ENCODE assay signal across 14 mouse cellular contexts in the genomic region with DNA sequence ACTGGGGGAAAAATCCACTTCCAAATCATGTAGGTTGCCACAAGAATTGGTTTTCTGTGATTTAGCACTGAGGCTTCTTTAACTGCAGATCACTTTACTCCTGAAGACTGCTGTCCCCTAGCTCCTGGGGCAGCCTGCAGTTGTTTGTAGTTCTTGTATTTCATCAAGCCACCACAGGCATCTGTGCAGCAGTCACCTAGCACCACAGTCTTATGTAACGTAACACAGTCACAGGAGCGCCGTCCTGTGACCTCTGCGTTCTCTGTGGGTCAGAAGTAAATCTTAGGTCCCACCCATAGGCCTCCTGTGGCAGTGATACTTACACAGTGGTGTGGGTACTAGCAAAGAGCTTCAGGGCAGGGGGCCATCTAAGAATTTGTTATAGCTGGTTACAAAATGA. TPM values are rescaled to one million over a fixed set of nuclear protein-coding genes. Genes with fewer than 3 reads are reported as not detected.
DNase-seq lines count a peak whose midpoint lies in the region; ATAC-seq and TF ChIP-seq lines count a peak whose summit lies in the region.
"Had no signal": no experiment of that assay in that cellular context is flagged by ENCODE, and none has a peak within 500 bp of the region (broad histone marks: within the 10 kb centered on the region; RNA-seq: fewer than 3 reads in every experiment).

No protein-coding gene starts in this region.

- ATAC-seq in intestine, embryonic 14.5 days (replicated peaks; ENCODE audit: low FRiP score, low TSS enrichment, low read depth), result no peak
- no peak for ATAC-seq in intestine, postnatal 0 days
- ATAC-seq: forebrain, postnatal 0 days had no signal

- H3K36me3 ChIP-seq in intestine, embryonic 14.5 days (ENCODE audit: control insufficient read depth, insufficient read depth, low read length), result no peaks in the 10 kb centered on the region
- H3K36me3 ChIP-seq in intestine, postnatal 0 days (ENCODE audit: control insufficient read depth, insufficient read depth), result no peaks in the 10 kb centered on the region; the same call in 1 of the 2 replicates

- H3K9ac ChIP-seq in intestine, embryonic 14.5 days (ENCODE audit: low read length), result no peak overlapping the region
- no peak overlapping the region for H3K9ac ChIP-seq in intestine, postnatal 0 days (ENCODE audit: low read depth, low read length)
- H3K9ac ChIP-seq: forebrain, postnatal 0 days had no signal

- no peaks in the 10 kb centered on the region for H3K27me3 ChIP-seq in intestine, embryonic 14.5 days (replicated peaks; ENCODE audit: control insufficient read depth, insufficient read depth, low read length)
- H3K27me3 ChIP-seq in intestine, postnatal 0 days (replicated peaks; ENCODE audit: control insufficient read depth, insufficient read depth, low read length), result no peaks in the 10 kb centered on the region

- no peaks in the 10 kb centered on the region; the same call in 1 of the 2 replicates for H3K4me1 ChIP-seq in intestine, embryonic 14.5 days (replicated peaks; ENCODE audit: control insufficient read depth, insufficient read depth, low read length)
- no peaks in the 10 kb centered on the region for H3K4me1 ChIP-seq in intestine, postnatal 0 days (replicated peaks; ENCODE audit: control insufficient read depth, insufficient read depth, low read length)

- H3K27ac ChIP-seq in gastrocnemius, adult 2 months, result peak overlapping the region; percentile 87
- no peak overlapping the region for H3K27ac ChIP-seq in intestine, embryonic 14.5 days (ENCODE audit: low read depth)
- H3K27ac ChIP-seq in intestine, postnatal 0 days (ENCODE audit: low read depth, low read length), result no peak overlapping the region

- no peak overlapping the region for H3K4me2 ChIP-seq in intestine, embryonic 14.5 days (ENCODE audit: low read length)
- H3K4me2 ChIP-seq in intestine, postnatal 0 days (replicated peaks; ENCODE audit: low read depth), result no peak overlapping the region

- H3K4me3 ChIP-seq in gastrocnemius, adult 2 months, result peak overlapping the region; percentile 19
- no peak overlapping the region for H3K4me3 ChIP-seq in intestine, embryonic 14.5 days (ENCODE audit: low read depth, low read length)
- no peak overlapping the region for H3K4me3 ChIP-seq in intestine, postnatal 0 days (ENCODE audit: low read depth, low read length)

- intact Hi-C loops in gastrocnemius, adult 2 months (cut with DNase I), result no loop called here

- TF ChIP-seq CTCF in gastrocnemius, adult 2 months (IDR thresholded peaks at IDR 0.05), result no peak
- TF ChIP-seq CTCF in intestine, postnatal 0 days (IDR thresholded peaks at IDR 0.05; ENCODE audit: low read depth), result no peak

- whole genome bisulfite sequencing in intestine, embryonic 14.5 days, result 62% methylated on average over 4 of the region's 4 CpGs
- 71% methylated on average over 4 of the region's 4 CpGs for WGBS in intestine, postnatal 0 days

- no peaks in the 10 kb centered on the region for H3K9me3 ChIP-seq in intestine, embryonic 14.5 days (ENCODE audit: control insufficient read depth, low read length)
- H3K9me3 ChIP-seq in intestine, postnatal 0 days (ENCODE audit: control insufficient read depth), result no peaks in the 10 kb centered on the region

- DNase-seq in gastrocnemius, adult 2 months, result peak; percentile 65
- DNase-seq in gastrocnemius, postnatal 4 days (ENCODE audit: low spot score in 2 of 2), result no peak
- peak; percentile 33 for DNase-seq in intestine, embryonic 14.5 days (ENCODE audit: low spot score)
- DNase-seq in lung, postnatal 36 days, result peak; percentile 55
- DNase-seq in lung, postnatal 25 days (ENCODE audit: low spot score), result no peak
- DNase-seq in natural killer cell, adult 2 months (ENCODE audit: low spot score in 2 of 2), result no peak
- no peak for DNase-seq in spleen, postnatal 36 days (ENCODE audit: low spot score in 2 of 2)
- DNase-seq: adrenal gland, adult 8-10 months; B cell, adult 2 months; cerebellum, adult 8-10 months; forebrain, postnatal 0 days; retina, postnatal 1 day; thymus, postnatal 25 days had no signal

RNA-seq across cellular contexts. Expression of a gene that starts 10.4 kb away (rescaled TPM):
- total RNA-seq in gastrocnemius, adult 2 months (2021), result 10 to 100 TPM; 72.6 to 74.8 TPM
- 10 to 100 TPM; 77.3 to 93.3 TPM for total RNA-seq in gastrocnemius, postnatal 4 days (2021)
- 34.4 and 36.8 TPM in 2 replicates for polyA plus RNA-seq in intestine, embryonic 14.5 days (2014; fragmentation: Nextera tagmentation; extraction: Ambion mirVana)
- 45.1 and 46.1 TPM in 2 replicates for polyA plus RNA-seq in intestine, postnatal 0 days (2015; fragmentation: Nextera tagmentation; extraction: Ambion mirVana)

Comparison
In these comparisons a context has a peak if more than half of its experiments do, and no peak if none do; other contexts are left out.
1. DNase-seq: peak in gastrocnemius, adult 2 months (single experiment), intestine, embryonic 14.5 days (single experiment) and lung, postnatal 36 days (single experiment); none in gastrocnemius, postnatal 4 days (0 of 2), lung, postnatal 25 days (single experiment), natural killer cell, adult 2 months (0 of 2) and spleen, postnatal 36 days (0 of 2).